Mouse (Mus musculus): ENCODE data around the gene Rps6kb1.
A peak's percentile ranks its signal among the peaks of the same experiment; 100 is the strongest.
"Not testable (repeated sequence)": the region's sequence is repeated elsewhere in the genome, so short reads cannot be mapped to it uniquely, and the experiment has no call there.

Rps6kb1 gene

GRCm38 (mm10) chr11:86543960-86544638 is 506 bp downstream of the Rps6kb1 start:
- DNase-seq (ENCODE audit: inconsistent age in 2 of 2, low spot score in 1 of 2): peak in 1 of 2 experiments; percentile 64

- DNase-seq (ENCODE audit: inconsistent age in 2 of 2, low spot score in 1 of 2): no peak
Observed at GRCm38 (mm10) chr11:86542851-86543250, 1.8 kb downstream of the Rps6kb1 start.

GRCm38 (mm10) chr11:86540476-86540845 is 4.1 kb downstream of the Rps6kb1 start:
- no peak for DNase-seq (ENCODE audit: inconsistent age in 2 of 2, low spot score in 1 of 2)

- DNase-seq (ENCODE audit: inconsistent age in 2 of 2, low spot score in 1 of 2): peak in 1 of 2 experiments; percentile 65
Observed at GRCm38 (mm10) chr11:86539716-86540475, 4.7 kb downstream of the Rps6kb1 start.

- no peak for DNase-seq (ENCODE audit: inconsistent age in 2 of 2, low spot score in 1 of 2)
Observed at GRCm38 (mm10) chr11:86538786-86539185, 5.8 kb downstream of the Rps6kb1 start.

GRCm38 (mm10) chr11:86534201-86534910 is 10.2 kb downstream of the Rps6kb1 start:
- peak; percentile 48 to 79 for DNase-seq (ENCODE audit: inconsistent age in 2 of 2, low spot score in 1 of 2)

GRCm38 (mm10) chr11:86533302-86533701 is 11.3 kb downstream of the Rps6kb1 start:
- DNase-seq (ENCODE audit: inconsistent age in 2 of 2, low spot score in 1 of 2): not testable (repeated sequence)

- DNase-seq (ENCODE audit: inconsistent age in 2 of 2, low spot score in 1 of 2): peak in 1 of 2 experiments; percentile 71
Observed at GRCm38 (mm10) chr11:86532834-86533233, 11.8 kb downstream of the Rps6kb1 start.

- DNase-seq (ENCODE audit: inconsistent age in 2 of 2, low spot score in 1 of 2): peak in 1 of 2 experiments; percentile 60
Observed at GRCm38 (mm10) chr11:86527528-86527927, 17.1 kb downstream of the Rps6kb1 start.

- peak in 1 of 2 experiments; percentile 20 for DNase-seq (ENCODE audit: inconsistent age in 2 of 2, low spot score in 1 of 2)
Observed at GRCm38 (mm10) chr11:86519751-86520150, 24.9 kb downstream of the Rps6kb1 start.

- DNase-seq (ENCODE audit: inconsistent age in 2 of 2, low spot score in 1 of 2): no peak
Observed at GRCm38 (mm10) chr11:86517229-86517628, 27.4 kb downstream of the Rps6kb1 start.

- peak in 1 of 2 experiments; percentile 41 for DNase-seq (ENCODE audit: inconsistent age in 2 of 2, low spot score in 1 of 2)
Observed at GRCm38 (mm10) chr11:86516620-86517019, 28.0 kb downstream of the Rps6kb1 start.

- no peak for DNase-seq (ENCODE audit: inconsistent age in 2 of 2, low spot score in 1 of 2)
Observed at GRCm38 (mm10) chr11:86507991-86508390, 36.6 kb downstream of the Rps6kb1 start.

- no peak for DNase-seq (ENCODE audit: inconsistent age in 2 of 2, low spot score in 1 of 2)
Observed at GRCm38 (mm10) chr11:86507334-86507733, 37.3 kb downstream of the Rps6kb1 start.

- no peak for DNase-seq (ENCODE audit: inconsistent age in 2 of 2, low spot score in 1 of 2)
Observed at GRCm38 (mm10) chr11:86503121-86503520, 41.5 kb downstream of the Rps6kb1 start.

- no peak for DNase-seq (ENCODE audit: inconsistent age in 2 of 2, low spot score in 1 of 2)
Observed at GRCm38 (mm10) chr11:86500795-86501194, 43.8 kb downstream of the Rps6kb1 start.

GRCm38 (mm10) chr11:86497908-86498307 is 46.7 kb downstream of the Rps6kb1 start:
- DNase-seq (ENCODE audit: inconsistent age in 2 of 2, low spot score in 1 of 2): no peak

- DNase-seq (ENCODE audit: inconsistent age in 2 of 2, low spot score in 1 of 2): no peak
Observed at GRCm38 (mm10) chr11:86497356-86497755, 47.2 kb downstream of the Rps6kb1 start.

- DNase-seq (ENCODE audit: inconsistent age in 2 of 2, low spot score in 1 of 2): no peak
Observed at GRCm38 (mm10) chr11:86490782-86491181, 53.8 kb downstream of the Rps6kb1 start.

- peak in 1 of 2 experiments; percentile 67 for DNase-seq (ENCODE audit: inconsistent age in 2 of 2, low spot score in 1 of 2)
Observed at GRCm38 (mm10) chr11:86484910-86485510, 59.6 kb downstream of the Rps6kb1 start.

Measured in adrenal gland, adult (tissue).